Mouse (Mus musculus) CD4-positive, CD25-positive, alpha-beta regulatory T cell, adult 2 months (primary cell): ENCODE data around the gene Sema7a.
A peak's percentile ranks its signal among the peaks of the same experiment; 100 is the strongest.

ENCODE experiments used
- DNase-seq: peaks from one replicate; pipeline ENCODE4 v3.0.0-alpha.2; 2012; ENCODE audit warnings: low read depth, low spot score

Sema7a gene

DNA sequence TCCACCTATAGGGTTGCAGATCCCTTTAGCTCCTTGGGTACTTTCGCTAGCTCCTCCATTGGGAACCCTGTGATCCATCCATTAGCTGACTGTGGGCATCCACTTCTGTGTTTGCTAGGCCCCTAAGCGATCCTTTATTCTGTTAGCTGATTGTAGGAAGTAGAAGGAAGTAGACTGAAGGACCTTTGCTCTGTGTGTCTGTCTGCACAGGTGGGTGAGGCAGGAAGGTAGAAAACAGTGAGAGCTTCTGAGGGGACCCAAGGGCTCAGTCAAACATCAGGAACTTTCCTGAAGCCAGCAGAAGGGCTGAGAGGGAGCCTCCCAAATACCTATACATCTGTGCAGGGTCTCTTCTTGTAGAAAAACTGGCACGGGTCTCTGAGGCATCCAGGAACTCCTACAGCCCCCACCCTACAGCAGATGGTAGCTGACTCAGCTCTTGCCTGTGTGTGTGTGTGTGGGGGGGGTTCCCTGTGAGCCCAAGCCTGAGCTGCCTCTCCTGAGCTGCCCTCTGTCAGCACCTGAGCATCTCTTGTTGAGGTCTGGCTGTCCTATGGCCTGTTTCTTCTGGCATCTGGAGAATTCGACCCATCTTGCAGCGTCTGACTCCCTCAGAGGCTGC, 35.4 kb downstream of the Sema7a start:
- no peak for DNase-seq

DNA sequence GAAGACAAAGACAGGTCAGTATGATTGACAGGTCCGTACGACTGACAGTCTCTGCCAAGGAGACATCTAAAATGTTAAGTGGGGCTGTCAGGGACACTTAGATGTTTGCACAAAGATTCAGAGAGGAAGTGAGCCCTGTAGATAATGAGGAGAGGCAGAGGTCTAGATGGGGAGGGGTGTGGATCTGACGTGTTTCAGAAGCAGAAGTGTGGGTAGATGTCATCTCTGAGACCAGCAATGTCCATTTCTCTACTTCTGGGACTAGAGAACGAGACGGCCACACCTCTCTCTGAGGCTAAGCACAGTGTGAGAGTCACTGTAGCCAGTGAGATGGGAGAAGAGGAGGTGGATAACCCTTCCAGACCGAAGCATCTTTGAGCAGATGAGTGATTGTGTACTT, 38.1 kb downstream of the Sema7a start:
- DNase-seq: no peak

DNA sequence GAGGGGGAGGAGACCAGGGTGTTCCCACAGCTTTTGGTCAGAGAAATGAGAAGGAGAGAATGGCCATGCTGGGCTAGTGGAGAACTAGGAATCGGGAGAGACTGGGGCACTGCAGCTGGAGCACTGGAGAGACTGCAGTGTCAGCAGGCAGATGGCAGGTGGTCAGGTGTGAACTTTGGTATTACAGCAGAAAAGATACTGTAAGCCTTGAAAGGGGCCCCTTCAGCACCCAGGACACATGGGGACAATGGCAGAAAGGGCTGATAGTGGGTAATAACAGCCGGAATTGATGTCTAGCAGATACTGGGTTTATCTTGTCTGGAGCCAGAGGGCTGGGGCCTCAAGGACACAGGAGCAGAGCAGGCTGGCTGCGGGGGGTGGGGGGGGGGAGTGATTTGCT, 38.9 kb downstream of the Sema7a start:
- no peak for DNase-seq

DNA sequence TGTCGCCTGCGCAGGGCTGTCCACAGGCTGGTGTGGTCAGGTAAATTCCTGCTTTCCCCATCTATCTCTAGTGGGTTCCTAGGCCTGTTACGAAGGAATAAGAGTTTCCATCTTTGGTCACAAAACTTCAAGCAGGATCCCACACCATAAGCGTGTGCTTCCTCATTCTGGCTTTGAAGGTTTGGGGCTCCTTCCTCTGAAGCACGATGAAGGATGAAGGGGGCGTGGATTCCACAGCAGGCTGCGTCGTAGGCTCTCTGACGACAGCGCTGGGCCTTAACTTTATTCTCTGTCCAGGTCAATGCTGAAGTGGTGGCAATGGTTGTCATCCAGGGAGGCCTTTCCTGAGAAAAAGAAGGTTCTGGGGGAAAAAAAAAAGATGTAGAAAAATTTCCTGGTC, 40.7 kb downstream of the Sema7a start:
- DNase-seq: no peak

DNA sequence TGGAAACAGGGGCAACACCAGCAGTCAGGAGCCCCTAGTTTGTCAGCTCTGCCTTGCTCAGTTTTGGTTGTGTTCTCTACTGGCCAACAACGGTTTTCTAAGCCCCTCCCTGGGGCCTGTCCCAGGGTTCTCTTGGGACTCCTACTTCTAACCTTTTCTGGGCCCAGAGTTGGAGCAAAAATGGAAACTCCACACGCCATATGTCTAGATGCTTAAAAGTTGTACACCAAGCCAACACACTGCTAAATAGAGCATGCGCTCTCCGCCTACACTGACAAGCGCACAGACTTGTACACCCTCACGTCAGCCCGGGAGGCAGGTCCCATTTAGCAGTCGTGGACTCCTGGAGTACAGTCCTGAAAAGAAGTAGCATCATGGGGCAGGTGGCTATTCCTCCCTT, 45.4 kb downstream of the Sema7a start:
- DNase-seq: no peak

DNA sequence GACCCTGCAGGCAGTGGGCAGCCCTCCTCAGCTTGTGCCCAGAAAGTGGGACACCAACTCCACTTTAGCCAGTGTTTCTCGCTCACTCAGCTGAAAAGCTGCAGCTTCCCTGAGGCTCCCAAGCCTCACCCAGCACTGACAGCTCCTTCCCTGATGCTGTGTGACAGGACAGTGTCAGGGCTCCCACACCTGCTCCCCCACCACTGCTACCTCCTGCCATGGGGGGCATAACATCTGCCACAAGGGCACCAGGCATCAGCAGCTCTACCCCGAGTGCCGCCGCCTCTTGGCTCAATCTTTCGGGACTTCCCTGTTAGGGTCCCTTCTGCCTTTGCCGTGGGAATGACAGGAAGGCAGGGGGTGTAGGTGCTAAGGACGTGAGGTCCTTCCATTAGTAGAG, 46.4 kb downstream of the Sema7a start:
- DNase-seq: no peak

DNA sequence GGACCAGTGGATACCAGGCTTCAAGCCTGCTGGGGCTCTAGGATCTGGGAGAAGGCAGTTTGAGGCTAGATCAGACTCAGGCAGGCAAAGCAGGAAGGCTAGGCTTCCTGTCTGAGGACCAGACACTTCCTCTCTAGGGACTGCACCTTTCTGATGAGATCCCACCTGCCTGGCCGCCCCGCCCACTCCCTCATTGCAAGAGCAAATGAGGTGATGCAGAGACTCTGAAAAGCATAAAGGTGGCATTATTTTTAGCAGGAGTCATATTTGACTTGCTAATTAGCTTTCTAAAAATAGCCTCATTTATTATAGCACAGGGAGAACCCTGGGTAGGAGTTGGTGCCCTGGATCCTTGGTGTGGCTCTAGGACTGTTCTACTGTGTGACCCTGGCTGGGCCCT, 48.2 kb downstream of the Sema7a start:
- peak; percentile 47 for DNase-seq

DNA sequence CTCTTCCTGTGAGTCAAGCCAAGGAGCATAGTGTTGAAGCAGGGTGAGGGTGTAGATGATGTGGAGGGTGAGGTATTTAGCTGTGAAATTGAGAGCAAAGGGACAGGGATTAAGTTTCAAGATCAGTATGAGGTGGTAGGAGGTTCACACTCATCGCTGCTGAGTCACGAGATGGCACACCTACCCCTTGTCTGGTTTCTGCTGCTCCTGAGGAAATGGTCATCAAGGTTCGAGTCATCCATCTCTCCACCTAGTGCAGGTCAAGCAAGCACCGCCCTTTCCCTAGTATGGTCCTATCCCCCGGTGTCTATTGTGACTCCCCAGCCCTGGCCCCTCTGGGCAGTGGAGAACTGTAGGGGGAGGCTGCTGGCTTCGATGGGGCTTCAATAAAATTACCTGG, 49.4 kb downstream of the Sema7a start:
- no peak for DNase-seq

DNA sequence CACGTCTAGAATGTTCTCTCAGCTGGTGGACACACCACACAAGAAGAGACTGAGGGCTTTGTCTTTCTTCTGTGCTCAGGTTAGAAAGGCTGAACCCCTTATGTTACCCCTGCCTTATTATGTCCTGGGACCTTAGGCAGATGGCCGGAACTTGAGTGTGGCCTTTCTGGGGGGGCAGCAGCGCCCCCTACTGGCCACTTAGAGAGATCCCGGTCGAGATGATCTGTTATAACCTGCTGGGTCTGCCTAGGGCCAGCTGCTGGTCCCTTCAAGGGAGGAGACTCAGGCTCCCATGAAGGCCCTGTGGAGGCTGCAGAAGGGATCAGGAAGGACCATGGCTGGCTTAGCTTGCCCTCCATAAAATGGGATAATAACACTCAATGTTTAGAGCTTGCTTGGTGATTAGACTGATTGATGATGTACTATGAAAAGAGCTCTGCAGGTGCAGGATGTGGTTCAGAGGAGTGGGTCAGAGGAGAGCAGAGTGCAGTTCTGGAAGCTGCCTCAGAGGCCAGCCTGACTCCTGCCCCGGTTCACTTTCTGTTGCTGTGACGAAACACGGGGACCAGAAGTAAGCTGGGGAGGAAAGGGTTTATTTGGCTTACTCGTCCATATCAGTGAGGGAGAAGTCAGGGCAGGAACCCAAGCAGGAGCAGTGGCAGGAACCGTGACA, 50.7 kb downstream of the Sema7a start:
- DNase-seq: peak; percentile 75

DNA sequence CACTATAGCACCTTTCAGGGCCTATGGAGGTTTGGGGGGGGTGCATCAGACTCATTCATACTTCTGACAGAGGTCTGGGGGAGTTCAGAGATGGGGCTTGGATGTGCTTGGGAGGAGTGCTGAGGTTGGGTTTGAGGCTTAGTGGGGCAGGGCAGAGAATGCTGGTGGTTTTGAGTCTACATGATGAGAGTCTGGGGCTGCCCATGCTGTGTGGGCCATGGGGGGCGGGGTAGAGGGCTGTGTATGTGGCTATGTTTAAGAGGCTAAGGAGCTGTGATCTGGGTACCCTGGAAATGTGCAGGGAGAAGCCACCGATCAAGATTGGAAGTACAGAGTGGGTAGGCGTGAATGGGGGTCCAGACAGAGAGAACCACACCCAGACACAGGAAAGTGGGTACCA, 52.1 kb downstream of the Sema7a start:
- DNase-seq: no peak

DNA sequence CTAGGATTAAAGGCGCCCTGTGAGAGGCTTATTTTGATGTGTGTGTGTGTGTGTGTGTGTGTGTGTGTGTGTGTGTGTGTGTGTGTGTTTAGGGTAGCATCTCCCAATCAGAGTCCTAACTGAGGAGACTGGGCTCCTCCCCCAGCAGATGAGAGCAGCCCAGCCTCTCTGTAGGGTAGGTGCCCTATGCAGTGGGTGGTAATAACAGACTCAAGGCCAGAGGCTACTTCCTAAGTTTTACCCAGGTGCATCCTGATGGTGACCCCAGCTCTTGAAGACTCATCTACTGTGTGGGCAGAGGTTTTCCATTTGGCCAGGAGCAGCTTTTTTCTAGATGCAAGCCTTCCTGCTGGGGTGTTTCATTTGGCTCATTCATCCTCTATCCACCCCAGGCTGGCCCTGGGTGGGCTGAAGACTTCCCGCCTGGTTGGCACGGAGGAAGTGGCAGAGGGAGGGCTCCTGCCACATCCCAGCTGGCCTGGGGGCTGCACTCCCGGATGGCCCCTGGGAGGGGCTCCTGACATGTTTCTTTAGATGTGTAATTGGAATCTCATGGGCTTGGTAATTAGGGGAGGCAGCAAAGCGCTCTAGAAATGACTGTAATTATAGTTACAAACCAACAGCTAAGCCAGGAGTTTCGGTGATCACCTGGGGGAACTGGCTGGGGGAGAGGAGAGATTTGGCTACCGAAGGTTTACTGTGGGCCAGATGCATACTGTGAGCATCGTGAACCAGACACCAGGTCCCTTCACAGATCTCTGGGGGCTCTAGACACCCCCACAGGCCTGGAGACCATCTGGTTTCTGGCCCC, 53.1 kb downstream of the Sema7a start:
- no peak for DNase-seq

DNA sequence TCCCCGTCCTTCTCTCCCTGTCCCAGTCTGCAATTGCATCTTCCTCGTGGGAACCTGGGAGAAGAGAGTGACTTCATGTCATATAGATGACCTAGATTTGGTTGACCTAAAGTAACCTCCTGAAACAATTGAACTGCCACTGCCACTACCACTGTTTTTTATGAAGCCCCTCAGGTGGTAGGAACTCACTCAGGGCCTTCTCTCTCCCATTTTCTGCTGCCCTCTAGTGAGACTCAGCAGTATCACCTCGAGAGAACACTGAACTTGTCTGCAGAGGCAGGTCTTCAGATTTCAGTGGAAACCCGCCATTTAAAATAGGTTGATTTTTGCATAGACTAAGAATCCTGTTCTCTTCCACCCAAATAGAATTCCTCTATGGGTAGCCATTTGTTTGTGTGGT, 55.4 kb downstream of the Sema7a start:
- DNase-seq: peak; percentile 47

DNA sequence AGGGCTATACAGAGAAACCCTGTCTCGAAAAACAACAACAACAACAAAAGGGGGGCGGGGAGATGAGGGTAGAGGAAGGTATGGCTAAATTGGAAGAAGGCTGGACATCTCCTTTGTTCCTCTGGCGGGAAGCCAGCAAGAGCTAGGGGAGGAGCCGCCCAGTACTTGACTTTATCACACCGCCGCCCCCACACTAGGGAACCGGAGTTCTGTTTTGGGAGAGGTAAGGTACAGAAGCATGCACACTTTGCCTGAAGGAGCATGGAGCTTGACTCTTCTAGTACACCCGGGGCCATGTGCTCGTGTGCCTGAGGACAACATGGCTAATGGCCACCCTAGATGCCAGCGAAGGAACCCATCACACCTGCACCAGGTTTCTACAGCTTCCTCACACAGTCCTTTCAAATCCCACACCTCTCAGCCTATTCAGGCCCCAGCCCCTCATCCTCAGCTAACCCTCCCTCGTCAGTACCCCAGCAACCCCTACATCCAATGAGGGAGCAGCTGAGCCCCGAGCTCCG, 57.7 kb downstream of the Sema7a start:
- DNase-seq: no peak

DNA sequence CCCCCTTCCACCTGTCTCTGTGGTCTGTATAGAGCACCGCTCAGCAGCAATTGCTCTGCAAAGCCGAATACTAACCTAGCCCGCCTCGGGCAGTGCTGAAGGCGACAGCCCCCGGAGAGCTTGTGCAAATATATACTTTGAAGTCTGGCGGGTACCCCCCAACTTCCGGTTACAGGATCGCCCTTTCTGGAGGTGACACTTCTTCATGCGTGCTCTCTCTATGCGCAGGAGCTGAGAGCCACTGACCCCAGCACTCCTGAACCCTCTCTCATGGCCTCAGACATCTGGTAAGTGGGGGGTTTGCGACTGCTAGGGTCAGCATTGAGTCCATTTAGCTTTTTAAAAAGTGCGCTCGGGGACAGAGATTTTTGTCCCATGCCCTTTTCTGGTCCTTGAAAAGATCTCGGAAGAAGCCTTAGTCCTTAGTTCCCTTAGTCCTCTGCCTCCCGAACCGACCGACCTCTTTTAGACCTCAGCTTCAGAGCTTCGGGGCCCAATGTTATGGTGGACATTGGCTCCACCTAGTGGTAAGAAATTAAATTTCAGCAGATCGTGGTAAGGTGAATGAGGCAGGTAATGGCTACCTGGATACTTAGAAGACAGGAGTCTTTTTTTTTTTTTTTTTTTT, 58.2 kb downstream of the Sema7a start:
- DNase-seq: peak; percentile 87

DNA sequence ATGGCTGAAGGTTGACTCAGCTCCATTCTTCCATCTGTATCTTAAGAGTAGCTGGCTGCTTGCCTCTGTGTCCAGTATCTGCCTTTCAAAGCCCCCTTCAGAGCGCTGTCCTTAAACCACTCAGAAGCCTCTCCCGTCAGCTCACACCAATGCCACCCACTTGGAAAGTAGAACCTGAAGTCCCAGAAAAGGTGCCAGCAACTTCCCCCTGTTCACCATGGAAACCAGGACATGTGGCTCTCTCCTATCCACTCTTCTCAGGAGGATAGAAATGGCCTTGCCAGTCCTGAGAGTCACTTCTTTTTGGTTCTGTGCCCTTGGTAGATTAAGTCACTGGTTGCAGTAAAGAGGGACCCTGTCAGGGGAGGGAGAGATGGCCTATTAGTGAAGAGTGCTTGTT, 58.8 kb downstream of the Sema7a start:
- no peak for DNase-seq

DNA sequence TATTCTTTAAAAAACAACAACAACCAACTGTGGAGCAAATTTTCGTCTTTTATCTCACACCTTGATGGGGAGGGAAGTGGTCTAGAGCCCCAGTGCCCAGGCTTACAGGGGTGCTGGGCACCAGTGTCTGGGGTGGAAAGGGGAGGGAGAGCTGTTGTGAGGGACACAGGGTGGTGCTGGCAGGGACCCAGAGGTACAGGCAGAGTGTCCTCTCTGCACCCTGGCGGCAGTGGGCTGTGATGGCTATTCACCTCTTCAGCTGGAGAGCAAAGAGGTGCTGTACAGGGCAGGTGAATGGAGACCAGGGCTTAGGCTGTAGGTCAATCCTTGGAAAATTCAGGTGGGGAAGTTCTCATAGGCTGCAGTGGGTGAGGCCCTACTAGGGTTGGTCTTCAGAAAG, 59.8 kb downstream of the Sema7a start:
- no peak for DNase-seq

DNA sequence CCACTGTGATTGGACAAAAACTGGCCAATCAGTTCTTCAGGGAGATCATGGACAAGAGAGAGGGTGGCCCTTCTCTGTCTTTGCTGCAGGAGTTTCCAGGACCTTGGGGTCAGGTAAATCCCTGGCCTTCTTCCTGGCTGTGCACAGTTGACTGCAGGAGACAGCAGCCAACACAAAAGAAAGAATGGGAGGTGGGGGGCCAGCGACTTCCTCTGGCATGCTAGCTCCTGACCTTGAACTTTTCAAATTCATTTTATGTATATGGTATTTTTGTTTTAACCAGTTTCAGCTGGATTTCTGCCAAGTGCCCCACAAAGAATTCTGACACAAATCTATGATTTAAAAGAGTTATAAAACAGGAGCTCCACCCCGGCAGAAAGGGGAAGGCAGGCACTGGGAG, 63.4 kb downstream of the Sema7a start:
- DNase-seq: no peak

DNA sequence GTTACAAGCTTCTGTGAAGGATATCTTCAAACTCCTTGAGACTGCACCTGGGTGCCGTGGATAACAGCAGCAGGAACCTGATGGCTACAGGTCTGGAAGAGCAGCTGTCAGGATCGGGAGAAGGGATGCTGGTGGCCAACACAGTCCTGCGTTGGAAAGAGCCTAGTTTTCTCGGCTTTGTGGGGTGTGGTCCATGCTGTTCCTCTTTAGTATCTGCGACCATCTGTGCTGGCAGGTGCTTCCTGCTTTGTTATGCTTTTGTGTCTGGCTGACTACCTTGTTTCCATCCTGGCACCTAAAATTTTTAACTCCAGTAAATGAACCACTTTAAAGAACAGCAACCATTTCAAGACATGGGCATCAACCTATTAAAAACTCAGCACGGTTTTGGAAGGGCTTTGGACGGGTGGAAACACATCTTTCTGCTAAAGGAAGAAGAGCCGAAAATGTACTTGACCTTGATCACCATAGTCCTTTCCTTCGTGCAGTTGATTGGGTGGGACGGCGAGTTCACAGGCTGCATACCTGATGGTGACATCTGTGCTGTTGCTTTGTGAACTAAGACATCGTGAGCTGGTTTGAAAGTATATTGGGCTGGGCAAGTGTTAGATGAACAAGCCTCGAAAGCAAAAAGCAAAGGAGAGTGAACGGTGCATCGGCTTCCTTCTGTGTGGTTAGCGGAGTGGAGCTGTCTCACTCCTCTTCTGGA, 66.0 kb downstream of the Sema7a start, which contains the start of gene Cyp11a1:
Gene Cyp11a1, plus strand, starts transcription at position 659 of the 709 bp plus-strand sequence.
- no peak for DNase-seq

DNA sequence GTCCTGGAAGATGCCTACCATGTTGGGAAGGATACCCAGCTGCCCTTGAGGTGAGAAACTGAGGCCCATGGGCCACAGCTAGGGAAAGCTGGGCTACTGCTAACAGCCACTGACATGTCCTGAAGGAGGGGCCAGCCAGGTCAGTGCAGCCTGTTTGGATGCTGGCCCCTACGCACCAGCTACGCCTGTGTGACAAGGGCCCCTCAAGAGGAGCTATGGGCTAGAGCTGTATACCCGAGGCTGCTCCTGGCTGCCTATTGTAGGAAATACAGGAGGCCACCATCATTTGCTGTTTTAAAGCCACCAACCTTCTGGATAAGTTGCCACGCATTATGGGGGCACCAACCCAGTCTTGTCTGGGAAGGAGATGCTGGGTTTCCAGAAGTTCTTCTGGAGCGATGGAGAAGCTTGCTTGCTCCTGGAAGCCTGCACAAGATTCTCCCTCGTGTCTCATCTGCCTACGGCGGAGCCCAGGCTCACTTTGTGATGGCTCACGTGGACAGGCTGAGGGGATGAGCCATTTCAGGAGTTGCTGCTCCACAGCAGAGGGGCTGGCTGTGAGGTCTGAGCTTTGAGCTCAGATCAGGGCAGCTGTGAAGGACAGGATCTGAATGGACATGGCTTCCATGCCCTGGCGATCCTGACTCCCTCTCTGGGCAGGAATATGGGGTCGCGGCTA, 68.6 kb downstream of the Sema7a start:
- no peak for DNase-seq

DNA sequence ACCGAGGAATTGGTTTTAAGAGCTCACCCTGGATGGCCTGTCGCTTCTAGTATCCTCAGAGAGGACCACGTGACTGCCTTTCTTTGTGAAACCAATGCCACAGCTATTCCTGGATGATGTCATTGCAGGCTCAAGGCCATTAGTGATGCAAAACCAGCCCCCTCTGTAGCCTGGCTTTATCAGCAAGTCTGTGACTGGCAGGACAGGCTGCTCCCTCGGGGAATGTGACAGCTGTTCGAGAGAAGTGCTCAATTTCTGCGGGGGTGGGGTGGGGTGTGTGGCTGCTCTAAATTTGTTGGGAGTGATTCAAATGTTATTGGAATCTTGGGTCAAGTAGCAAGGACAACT, 69.1 kb downstream of the Sema7a start:
- no peak for DNase-seq

DNA sequence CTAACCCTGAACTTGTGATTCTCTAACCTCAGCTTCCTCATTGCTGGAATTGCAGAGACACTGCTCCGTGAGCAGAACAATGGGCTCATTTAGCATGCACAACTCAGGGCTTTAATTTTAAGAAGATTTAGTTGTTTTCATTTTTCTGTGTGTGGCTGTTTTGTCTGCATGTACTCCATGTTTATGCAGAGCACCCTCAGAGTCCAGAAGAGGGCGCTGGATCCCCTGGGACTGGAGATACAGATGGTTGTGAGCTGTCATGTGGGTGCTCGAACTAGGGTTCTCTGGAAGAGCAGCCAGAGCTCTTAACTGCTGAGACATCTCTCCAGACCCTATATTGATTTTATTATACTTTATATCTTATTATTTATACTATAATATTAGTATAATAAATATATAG, 69.7 kb downstream of the Sema7a start:
- DNase-seq: peak; percentile 14
